Mouse (Mus musculus): ENCODE results near the gene Hsp90ab1. TPM values are rescaled to one million over a fixed set of nuclear protein-coding genes. Genes with fewer than 3 reads are reported as not detected.

Gene Hsp90ab1
- polyA plus RNA-seq, 1 experiment, result 3,708 TPM

- Histone ChIP-seq H3K4me1 (ENCODE audit: control insufficient read depth, insufficient read depth, low read length) (no peaks in the 10 kb centered on the region), H3K27me3 (ENCODE audit: control insufficient read depth, insufficient read depth, low read length, poor library complexity, severe bottlenecking) (no peaks in the 10 kb centered on the region), H3K9ac (ENCODE audit: low read depth, poor library complexity, severe bottlenecking) (no peak overlapping the region), H3K9me3 (replicated peaks; ENCODE audit: control insufficient read depth, insufficient read depth, low read length, poor library complexity, severe bottlenecking) (no peaks in the 10 kb centered on the region), H3K36me3 (ENCODE audit: control insufficient read depth, insufficient read depth, low read length, poor library complexity, severe bottlenecking) (peaks cover 61% of the 10 kb centered on the region), H3K4me3 (ENCODE audit: low read depth, low read length) (no peak overlapping the region), H3K27ac (ENCODE audit: insufficient read depth, low read length) (no peak overlapping the region)
- TF ChIP-seq EP300 (IDR thresholded peaks at IDR 0.05; ENCODE audit: insufficient read depth, low read depth, low read length), result no peak
- TF ChIP-seq CTCF (IDR thresholded peaks at IDR 0.05; ENCODE audit: low read depth, low read length), result no peak
These were observed 5.9 kb downstream of the Hsp90ab1 start for GRCm38 (mm10) chr17:45567162-45567601.

- no peaks in the 10 kb centered on the region for H3K4me1 ChIP-seq (ENCODE audit: control insufficient read depth, insufficient read depth, low read length)
- no peaks in the 10 kb centered on the region for H3K27me3 ChIP-seq (ENCODE audit: control insufficient read depth, insufficient read depth, low read length, poor library complexity, severe bottlenecking)
- H3K4me3 ChIP-seq (ENCODE audit: low read depth, low read length), result no peak overlapping the region
- H3K36me3 ChIP-seq (ENCODE audit: control insufficient read depth, insufficient read depth, low read length, poor library complexity, severe bottlenecking), result peaks cover 55% of the 10 kb centered on the region
- H3K9ac ChIP-seq (ENCODE audit: low read depth, poor library complexity, severe bottlenecking), result no peak overlapping the region
- no peak overlapping the region for H3K27ac ChIP-seq (ENCODE audit: insufficient read depth, low read length)
- TF ChIP-seq CTCF (IDR thresholded peaks at IDR 0.05; ENCODE audit: low read depth, low read length), result no peak
- no peak for TF ChIP-seq EP300 (IDR thresholded peaks at IDR 0.05; ENCODE audit: insufficient read depth, low read depth, low read length)
- no peaks in the 10 kb centered on the region for H3K9me3 ChIP-seq (replicated peaks; ENCODE audit: control insufficient read depth, insufficient read depth, low read length, poor library complexity, severe bottlenecking)
These were observed 6.5 kb downstream of the Hsp90ab1 start for GRCm38 (mm10) chr17:45566360-45567161.

GRCm38 (mm10) chr17:45566031-45566359 lies 7.1 kb downstream of the Hsp90ab1 start:
- H3K36me3 ChIP-seq (ENCODE audit: control insufficient read depth, insufficient read depth, low read length, poor library complexity, severe bottlenecking), result peaks cover 49% of the 10 kb centered on the region
- H3K9ac ChIP-seq (ENCODE audit: low read depth, poor library complexity, severe bottlenecking), result no peak overlapping the region
- no peaks in the 10 kb centered on the region for H3K9me3 ChIP-seq (replicated peaks; ENCODE audit: control insufficient read depth, insufficient read depth, low read length, poor library complexity, severe bottlenecking)
- no peaks in the 10 kb centered on the region for H3K4me1 ChIP-seq (ENCODE audit: control insufficient read depth, insufficient read depth, low read length)
- H3K4me3 ChIP-seq (ENCODE audit: low read depth, low read length), result no peak overlapping the region
- no peaks in the 10 kb centered on the region for H3K27me3 ChIP-seq (ENCODE audit: control insufficient read depth, insufficient read depth, low read length, poor library complexity, severe bottlenecking)
- TF ChIP-seq EP300 (IDR thresholded peaks at IDR 0.05; ENCODE audit: insufficient read depth, low read depth, low read length) (no peak), POLR2A (IDR thresholded peaks at IDR 0.05; ENCODE audit: insufficient read depth, low read length) (no peak), CTCF (IDR thresholded peaks at IDR 0.05; ENCODE audit: low read depth, low read length) (no peak)
- H3K27ac ChIP-seq (ENCODE audit: insufficient read depth, low read length), result no peak overlapping the region

GRCm38 (mm10) chr17:45565103-45565502 lies 8.0 kb downstream of the Hsp90ab1 start:
- Histone ChIP-seq H3K4me1 (ENCODE audit: control insufficient read depth, insufficient read depth, low read length) (no peaks in the 10 kb centered on the region), H3K9ac (ENCODE audit: low read depth, poor library complexity, severe bottlenecking) (peak overlapping the region; percentile 86), H3K9me3 (replicated peaks; ENCODE audit: control insufficient read depth, insufficient read depth, low read length, poor library complexity, severe bottlenecking) (no peaks in the 10 kb centered on the region), H3K36me3 (ENCODE audit: control insufficient read depth, insufficient read depth, low read length, poor library complexity, severe bottlenecking) (peaks cover 40% of the 10 kb centered on the region), H3K4me3 (ENCODE audit: low read depth, low read length) (peak overlapping the region; percentile 85), H3K27ac (ENCODE audit: insufficient read depth, low read length) (no peak overlapping the region), H3K27me3 (ENCODE audit: control insufficient read depth, insufficient read depth, low read length, poor library complexity, severe bottlenecking) (no peaks in the 10 kb centered on the region)
- TF ChIP-seq CTCF (IDR thresholded peaks at IDR 0.05; ENCODE audit: low read depth, low read length) (no peak), EP300 (IDR thresholded peaks at IDR 0.05; ENCODE audit: insufficient read depth, low read depth, low read length) (no peak), POLR2A (IDR thresholded peaks at IDR 0.05; ENCODE audit: insufficient read depth, low read length) (no peak)

- H3K36me3 ChIP-seq (ENCODE audit: control insufficient read depth, insufficient read depth, low read length, poor library complexity, severe bottlenecking), result peaks cover 35% of the 10 kb centered on the region
- H3K27ac ChIP-seq (ENCODE audit: insufficient read depth, low read length), result no peak overlapping the region
- H3K9me3 ChIP-seq (replicated peaks; ENCODE audit: control insufficient read depth, insufficient read depth, low read length, poor library complexity, severe bottlenecking), result no peaks in the 10 kb centered on the region
- TF ChIP-seq POLR2A (IDR thresholded peaks at IDR 0.05; ENCODE audit: insufficient read depth, low read length), result no peak
- TF ChIP-seq EP300 (IDR thresholded peaks at IDR 0.05; ENCODE audit: insufficient read depth, low read depth, low read length), result no peak
- no peak for TF ChIP-seq CTCF (IDR thresholded peaks at IDR 0.05; ENCODE audit: low read depth, low read length)
- no peaks in the 10 kb centered on the region for H3K27me3 ChIP-seq (ENCODE audit: control insufficient read depth, insufficient read depth, low read length, poor library complexity, severe bottlenecking)
- peak overlapping the region; percentile 85 for H3K4me3 ChIP-seq (ENCODE audit: low read depth, low read length)
- no peaks in the 10 kb centered on the region for H3K4me1 ChIP-seq (ENCODE audit: control insufficient read depth, insufficient read depth, low read length)
- peak overlapping the region; percentile 86 for H3K9ac ChIP-seq (ENCODE audit: low read depth, poor library complexity, severe bottlenecking)
These were observed 8.5 kb downstream of the Hsp90ab1 start for GRCm38 (mm10) chr17:45564531-45565084.
